Mouse (Mus musculus) splenic B cell, adult 2 months (primary cell): ENCODE data around the gene Cnih2.

Experiments used
- DNase-seq: peaks from one replicate; pipeline ENCODE4 v3.0.0-alpha.2; 2011; ENCODE audit warnings: low read depth, low spot score
- H3K27me3 ChIP-seq: 2 replicates; pipeline ENCODE4 v1.6.1; 2012; ENCODE audit warnings: mild to moderate bottlenecking, low read length, moderate library complexity, mixed read lengths; ENCODE audit not compliant: control insufficient read depth, poor library complexity, insufficient read depth, severe bottlenecking
- H3K36me3 ChIP-seq: 2 replicates; pipeline ENCODE4 v1.6.1; 2012; ENCODE audit warnings: mild to moderate bottlenecking, low read length, moderate library complexity, mixed read lengths; ENCODE audit not compliant: control insufficient read depth, poor library complexity, insufficient read depth, severe bottlenecking

The Cnih2 gene

GRCm38 (mm10) chr19:5050047-5050905 is 48.0 kb downstream of the Cnih2 start, which contains the start of gene Rin1:
TSS of gene Rin1 (plus strand) at chr19:5050481.
- H3K36me3 ChIP-seq = peaks cover 12% of the 10 kb centered on the region
- no peaks in the 10 kb centered on the region for H3K27me3 ChIP-seq
- DNase-seq = peak; percentile 66

DNA sequence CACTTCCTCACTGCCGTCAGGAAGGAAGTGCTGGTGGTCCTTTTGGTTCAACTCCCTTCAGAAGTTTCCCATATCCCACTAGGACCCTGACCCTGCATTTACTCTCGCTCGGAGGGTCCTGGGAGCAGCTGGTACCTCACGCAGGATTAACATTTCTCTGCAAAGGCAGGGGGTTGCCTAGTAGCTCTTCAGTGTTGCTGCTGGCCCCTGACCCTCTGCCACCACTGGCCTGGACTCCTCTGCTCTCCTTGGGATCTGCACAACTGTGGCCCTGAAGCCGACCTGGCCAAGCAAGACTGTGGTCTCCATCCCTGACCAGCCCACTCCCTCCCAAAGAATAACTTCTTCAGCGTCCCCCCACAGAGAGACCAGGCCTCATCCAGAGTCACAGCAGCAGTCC is 49.0 kb downstream of the Cnih2 start:
- H3K36me3 ChIP-seq = peaks cover 14% of the 10 kb centered on the region
- no peak for DNase-seq
- no peaks in the 10 kb centered on the region for H3K27me3 ChIP-seq

- Histone ChIP-seq H3K36me3 (peaks cover 14% of the 10 kb centered on the region), H3K27me3 (no peaks in the 10 kb centered on the region)
- no peak for DNase-seq
These were observed 49.9 kb downstream of the Cnih2 start for GRCm38 (mm10) chr19:5048138-5049056.

GRCm38 (mm10) chr19:5045531-5045930 is 52.8 kb downstream of the Cnih2 start:
- Histone ChIP-seq H3K36me3 (peaks cover 14% of the 10 kb centered on the region), H3K27me3 (no peaks in the 10 kb centered on the region)
- DNase-seq = no peak
